Mouse (Mus musculus) CH12.LX (cell line): ENCODE measurements around the gene Gm37240. TPM values are rescaled to one million over a fixed set of nuclear protein-coding genes. Genes with fewer than 3 reads are reported as not detected.
A peak's percentile ranks its signal among the peaks of the same experiment; 100 is the strongest.

Experiments
- DNase-seq: peaks from one replicate; pipeline ENCODE4 v3.0.0-alpha.2; 2013; ENCODE audit errors: extremely low read depth
- H3K27ac ChIP-seq: 2 replicates; pipeline ENCODE4 v1.5.1; 2012; ENCODE audit warnings: low read depth, mild to moderate bottlenecking, control low read depth, moderate library complexity; ENCODE audit not compliant: insufficient read depth
- H3K27me3 ChIP-seq: replicated peaks from 2 replicates; pipeline ENCODE3; 2012; ENCODE audit warnings: inconsistent platforms
- H3K36me3 ChIP-seq, 2 experiments: replicated peaks in 1 of 2; 2 replicates each; pipeline versions ENCODE3 to v1.6.1; 2012; ENCODE audit warnings: inconsistent platforms in 1 of 2, low read length in 1 of 2, mild to moderate bottlenecking in 1 of 2, mixed read lengths in 1 of 2, moderate library complexity in 1 of 2; ENCODE audit not compliant: control insufficient read depth in 1 of 2, insufficient read depth in 1 of 2
- H3K4me1 ChIP-seq, 2 experiments: 2 replicates each; pipeline ENCODE4 v1.6.1; 2012; ENCODE audit warnings: inconsistent platforms in 1 of 2, moderate library complexity in 1 of 2; ENCODE audit not compliant: insufficient read depth in 2 of 2, control insufficient read depth in 1 of 2
- H3K4me2 ChIP-seq: 2 replicates; pipeline ENCODE4 v1.6.1; 2012; ENCODE audit warnings: low read depth, mild to moderate bottlenecking, control low read depth; ENCODE audit not compliant: poor library complexity, insufficient read depth, severe bottlenecking
- H3K4me3 ChIP-seq, 3 experiments: fragments of 150-350 bp in 1 of 3; sonication (generic) in 1 of 3; replicated peaks in 1 of 3; 2 replicates each; pipeline versions ENCODE3 to v1.5.1; 2011 to 2012; ENCODE audit warnings: low read depth in 2 of 3, low read length in 2 of 3, mild to moderate bottlenecking in 2 of 3, moderate library complexity in 2 of 3, control low read depth in 1 of 3, improper control_type of control experiment in 1 of 3, inconsistent platforms in 1 of 3, mixed read lengths in 1 of 3; ENCODE audit not compliant: poor library complexity in 1 of 3
- H3K79me2 ChIP-seq: replicated peaks from 2 replicates; pipeline ENCODE4 v1.6.1; 2012; ENCODE audit warnings: mild to moderate bottlenecking, moderate library complexity; ENCODE audit not compliant: control insufficient read depth, poor library complexity, insufficient read depth, severe bottlenecking; ENCODE audit errors: extremely low read depth
- H3K9ac ChIP-seq: 2 replicates; pipeline ENCODE4 v1.6.1; 2012; ENCODE audit warnings: low read depth, mild to moderate bottlenecking, control low read depth, moderate library complexity; ENCODE audit not compliant: insufficient read depth
- H3K9me3 ChIP-seq: replicated peaks from 2 replicates; pipeline ENCODE3; 2012; ENCODE audit warnings: low read length, inconsistent platforms, mixed read lengths
- BHLHE40 ChIP-seq: IDR thresholded peaks from 2 replicates; pipeline ENCODE4 v1.6.1; 2011; ENCODE audit warnings: mild to moderate bottlenecking, low read depth, low read length, improper control_type of control experiment
- CHD1 ChIP-seq: IDR thresholded peaks from 2 replicates; pipeline ENCODE4 v1.6.1; 2012; ENCODE audit warnings: low read depth, low read length, improper control_type of control experiment, inconsistent platforms
- CHD2 ChIP-seq: IDR thresholded peaks from 2 replicates; pipeline ENCODE4 v1.6.1; 2011; ENCODE audit warnings: low read length, improper control_type of control experiment
- CTCF ChIP-seq, 2 experiments: IDR thresholded peaks in 1 of 2; conservative IDR thresholded peaks in 1 of 2; 2 replicates each; pipeline ENCODE4 v1.5.1; 2011 to 2012; ENCODE audit warnings: low read depth in 2 of 2, low read length in 2 of 2, improper control_type of control experiment in 1 of 2, inconsistent platforms in 1 of 2, mild to moderate bottlenecking in 1 of 2, moderate library complexity in 1 of 2
- ELF1 ChIP-seq: IDR thresholded peaks from 2 replicates; pipeline ENCODE4 v1.6.1; 2014; ENCODE audit warnings: low read depth, mild to moderate bottlenecking, inconsistent platforms, low read length, improper control_type of control experiment
- EP300 ChIP-seq: IDR thresholded peaks from 2 replicates; pipeline ENCODE4 v1.6.1; 2011; ENCODE audit warnings: low read length, improper control_type of control experiment
- ETS1 ChIP-seq: conservative IDR thresholded peaks from 2 replicates; pipeline ENCODE4 v1.6.1; 2012; ENCODE audit warnings: low read depth, mild to moderate bottlenecking, inconsistent platforms, low read length, improper control_type of control experiment, moderate library complexity
- GABPA ChIP-seq: IDR thresholded peaks from 2 replicates; pipeline ENCODE4 v1.6.1; 2012; ENCODE audit warnings: low read depth, low read length, improper control_type of control experiment, inconsistent platforms; ENCODE audit not compliant: insufficient replicate concordance
- HCFC1 ChIP-seq: IDR thresholded peaks from 2 replicates; pipeline ENCODE4 v1.6.1; 2012; ENCODE audit warnings: low read depth, mild to moderate bottlenecking, inconsistent platforms, low read length, improper control_type of control experiment
- IRF4 ChIP-seq: IDR thresholded peaks from 2 replicates; pipeline ENCODE4 v1.6.1; 2014; ENCODE audit warnings: low read depth, mild to moderate bottlenecking, inconsistent platforms, low read length, improper control_type of control experiment
- JUN ChIP-seq: IDR thresholded peaks from 2 replicates; pipeline ENCODE4 v1.6.1; 2011; ENCODE audit warnings: low read depth, mild to moderate bottlenecking, low read length, improper control_type of control experiment, moderate library complexity; ENCODE audit not compliant: insufficient read depth
- MAFK ChIP-seq: IDR thresholded peaks from 2 replicates; pipeline ENCODE4 v1.6.1; 2011; ENCODE audit warnings: low read length, improper control_type of control experiment; ENCODE audit not compliant: insufficient replicate concordance
- MAZ ChIP-seq: IDR thresholded peaks from 2 replicates; pipeline ENCODE4 v1.6.1; 2012; ENCODE audit warnings: low read depth, mild to moderate bottlenecking, inconsistent platforms, low read length, improper control_type of control experiment, moderate library complexity
- MEF2A ChIP-seq: IDR thresholded peaks from 2 replicates; pipeline ENCODE4 v1.6.1; 2014; ENCODE audit warnings: low read depth, mild to moderate bottlenecking, inconsistent platforms, low read length, improper control_type of control experiment, borderline replicate concordance
- MYC ChIP-seq: IDR thresholded peaks from 2 replicates; pipeline ENCODE4 v1.6.1; 2011; ENCODE audit warnings: low read depth, mild to moderate bottlenecking, improper control_type of control experiment, low read length
- PAX5 ChIP-seq: IDR thresholded peaks from 2 replicates; pipeline ENCODE4 v1.6.1; 2012; ENCODE audit warnings: low read length, inconsistent platforms, mixed read lengths
- POLR2AphosphoS2 ChIP-seq: IDR thresholded peaks from 2 replicates; pipeline ENCODE4 v1.6.1; 2011; ENCODE audit warnings: low read depth, low read length, improper control_type of control experiment
- RCOR1 ChIP-seq: conservative IDR thresholded peaks from 2 replicates; pipeline ENCODE4 v1.6.1; 2012; ENCODE audit warnings: low read depth, mild to moderate bottlenecking, inconsistent platforms, low read length, improper control_type of control experiment
- SMC3 ChIP-seq: IDR thresholded peaks from 2 replicates; pipeline ENCODE4 v1.6.1; 2011; ENCODE audit warnings: low read depth, low read length, improper control_type of control experiment
- TBP ChIP-seq: conservative IDR thresholded peaks from 2 replicates; pipeline ENCODE4 v1.6.1; 2011; ENCODE audit warnings: low read depth, low read length, improper control_type of control experiment
- TCF12 ChIP-seq: IDR thresholded peaks from 2 replicates; pipeline ENCODE4 v1.6.1; 2014; ENCODE audit warnings: low read depth, mild to moderate bottlenecking, inconsistent platforms, low read length, improper control_type of control experiment
- UBTF ChIP-seq: IDR thresholded peaks from 2 replicates; pipeline ENCODE4 v1.6.1; 2012; ENCODE audit warnings: low read depth, mild to moderate bottlenecking, inconsistent platforms, low read length, improper control_type of control experiment, moderate library complexity
- USF1 ChIP-seq: IDR thresholded peaks from 2 replicates; pipeline ENCODE4 v1.6.1; 2014; ENCODE audit warnings: low read depth, mild to moderate bottlenecking, inconsistent platforms, low read length, improper control_type of control experiment
- ZC3H11A ChIP-seq: IDR thresholded peaks from 2 replicates; pipeline ENCODE4 v1.6.1; 2012; ENCODE audit warnings: low read depth, mild to moderate bottlenecking, inconsistent platforms, low read length, improper control_type of control experiment
- ZKSCAN1 ChIP-seq: IDR thresholded peaks from 2 replicates; pipeline ENCODE4 v1.6.1; 2012; ENCODE audit warnings: low read depth, inconsistent platforms, low read length, improper control_type of control experiment, borderline replicate concordance
- dilution Hi-C: fragments of 300-500 bp; cut with MboI; formaldehyde crosslinking; loops from 2 replicates; pipeline ENCODE4 v1.14.3; 2020; ENCODE audit warnings: low sequenced_read_pairs; ENCODE audit not compliant: extremely low pct_unique_long_range_greater_than_20kb, extremely low pct_ligation_motif_present
- in situ Hi-C: fragments of 300-500 bp; cut with MboI; formaldehyde crosslinking; loops from 3 replicates; pipeline ENCODE4 v1.14.3; 2019; ENCODE audit warnings: low sequenced_read_pairs, low pct_ligation_motif_present, low pct_unique_long_range_greater_than_20kb, mixed read lengths
- polyA plus RNA-seq: library from polyadenylated mRNA; unstranded; fragments of >175 nt; gene quantifications from 2 replicates; pipeline ENCODE4 v1.2.1, GENCODE M21; 2012; ENCODE audit warnings: low read depth; ENCODE audit not compliant: insufficient read length
- total RNA-seq, 2 experiments: library from RNA; depleted of rRNA; stranded (reverse); fragments of 300-350 nt in 1 of 2; fragments of >200 nt in 1 of 2; gene quantifications; 2 replicates each; pipeline ENCODE4 v1.2.3; 2012 to 2014

The Gm37240 gene
- total and polyA plus RNA-seq, 3 experiments = 0.08 to 0.19 (median 0.14) TPM

- DNase-seq = peak; percentile 83
- no peaks in the 10 kb centered on the region for H3K9me3 ChIP-seq
- H3K27ac ChIP-seq = no peak overlapping the region
- peak overlapping the region; percentile 74 for H3K4me2 ChIP-seq
- TF ChIP-seq CTCF (conservative IDR thresholded peaks at IDR 0.05 in 1 of 2, IDR thresholded peaks at IDR 0.05 in 1 of 2; ENCODE audit: low read depth in 2 of 2, low read length in 2 of 2) (no peak), ZC3H11A (no peak), JUN (no peak), EP300 (peak; percentile 81), CHD2 (no peak), CHD1 (no peak), RCOR1 (peak; percentile 61; the same call in 1 of the 2 replicates), HCFC1 (no peak), BHLHE40 (peak; percentile 86), MAZ (no peak), ELF1 (no peak), USF1 (no peak), ZKSCAN1 (no peak), ETS1 (peak; percentile 79), MAFK (peak; percentile 93), IRF4 (peak; percentile 87), POLR2AphosphoS2 (no peak)
- peaks cover 50% of the 10 kb centered on the region for H3K27me3 ChIP-seq
- dilution Hi-C loops (no loop called here), in situ Hi-C loops (no loop called here)
- H3K9ac ChIP-seq = no peak overlapping the region
- peaks cover 3 to 19% of the 10 kb centered on the region in 2 experiments; a peak in 3 of 4 replicates for H3K4me1 ChIP-seq
- no peaks in the 10 kb centered on the region for H3K36me3 ChIP-seq
- H3K4me3 ChIP-seq = peak overlapping the region in 1 of 3 experiments; percentile 43
- no peaks in the 10 kb centered on the region for H3K79me2 ChIP-seq
Observed at GRCm38 (mm10) chr3:85888221-85888671, 928 bp upstream of the Gm37240 start.

DNA sequence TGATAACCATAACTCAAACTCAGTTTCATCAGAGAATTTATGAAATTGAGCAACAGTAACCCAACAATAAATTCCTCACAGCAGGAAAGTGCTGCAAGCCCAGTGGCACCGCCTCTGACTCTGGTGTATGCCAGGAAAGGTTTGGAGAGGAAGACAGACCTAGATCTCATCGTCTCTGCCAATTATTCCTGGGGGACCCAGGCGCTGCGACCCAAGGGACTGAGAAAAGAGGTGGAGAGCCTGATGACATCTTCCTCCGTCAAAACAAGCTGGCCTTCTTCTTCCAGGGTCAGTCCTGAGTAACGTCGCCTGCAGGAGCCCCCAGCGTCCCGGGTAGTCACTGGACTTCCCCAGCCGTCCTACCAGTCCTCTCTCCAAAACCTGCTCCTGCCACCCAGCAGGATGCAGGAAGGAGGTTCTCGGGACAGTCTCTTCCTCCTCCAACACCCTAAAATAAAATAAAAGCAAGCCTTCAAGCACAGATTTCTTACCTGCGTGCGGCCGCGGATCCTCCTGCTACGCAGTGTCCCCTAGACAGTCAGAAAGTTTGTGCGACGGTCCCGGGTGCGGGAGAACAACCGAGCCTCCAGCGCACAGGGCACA is 581 bp downstream of the Gm37240 start:
- in situ Hi-C loops = no loop called here
- H3K36me3 ChIP-seq = no peaks in the 10 kb centered on the region
- H3K79me2 ChIP-seq = no peaks in the 10 kb centered on the region
- DNase-seq = no peak
- H3K27ac ChIP-seq = no peak overlapping the region
- TF ChIP-seq MYC (no peak), POLR2AphosphoS2 (no peak), BHLHE40 (no peak), CHD1 (no peak), USF1 (no peak), PAX5 (no peak), TBP (no peak), GABPA (no peak), ZC3H11A (no peak), MEF2A (no peak), SMC3 (no peak), HCFC1 (no peak), UBTF (no peak), TCF12 (no peak)
- peaks cover 3 to 19% of the 10 kb centered on the region in 2 experiments; a peak in 3 of 4 replicates for H3K4me1 ChIP-seq
- H3K4me2 ChIP-seq = peak overlapping the region; percentile 74
- H3K9ac ChIP-seq = no peak overlapping the region
- H3K4me3 ChIP-seq = peak overlapping the region in 2 of 3 experiments; percentile 26 to 40
- H3K9me3 ChIP-seq = no peaks in the 10 kb centered on the region
- H3K27me3 ChIP-seq = peaks cover 41% of the 10 kb centered on the region
- dilution Hi-C loops = no loop called here
